Mouse (Mus musculus) thymus, postnatal 0 days (tissue): Measurements from ENCODE around the gene Prr36. TPM values are rescaled to one million over a fixed set of nuclear protein-coding genes. Genes with fewer than 3 reads are reported as not detected.

Experiments used
- polyA plus RNA-seq: library from polyadenylated mRNA; unstranded; fragments of >200 nt; fragmentation: Nextera tagmentation; extraction: Ambion mirVana; gene quantifications from 2 replicates; pipeline ENCODE4 v1.2.1, GENCODE M21; 2015

Gene Prr36
- polyA plus RNA-seq, 1 experiment from 2014 or later = 0.42 TPM

Other genes with a start within 250 kb of the Prr36 start
- gene Cd209f, start 111.6 kb downstream of the Prr36 start, polyA plus RNA-seq = 0.45 and 0.83 TPM in 2 replicates
- gene Cd209g, start 83.4 kb downstream of the Prr36 start, polyA plus RNA-seq = 0.12 TPM in 1 of 2 replicates, not detected in the other
- gene Evi5l, start 50.9 kb downstream of the Prr36 start, polyA plus RNA-seq = 18.1 and 22.5 TPM in 2 replicates
- 0.85 and 0.91 TPM in 2 replicates for gene Lrrc8e, start 9.4 kb upstream of the Prr36 start, polyA plus RNA-seq
- 33.3 and 35.4 TPM in 2 replicates for gene Map2k7, start 21.3 kb upstream of the Prr36 start, polyA plus RNA-seq
- gene Gm49320, start 21.4 kb upstream of the Prr36 start, polyA plus RNA-seq = 0.21 and 0.26 TPM in 2 replicates
- gene Tgfbr3l, start 30.8 kb upstream of the Prr36 start, polyA plus RNA-seq = 2.3 and 4.0 TPM in 2 replicates
- gene Snapc2, start 35.6 kb upstream of the Prr36 start, polyA plus RNA-seq = 34.5 and 36.4 TPM in 2 replicates
- gene Ctxn1, start 41.8 kb upstream of the Prr36 start, polyA plus RNA-seq = 8.5 and 8.7 TPM in 2 replicates
- gene Timm44, start 58.5 kb upstream of the Prr36 start, polyA plus RNA-seq = 49.3 and 50.6 TPM in 2 replicates
- gene Ccl25, start 107.8 kb upstream of the Prr36 start, polyA plus RNA-seq = 811 and 840 TPM in 2 replicates
- 209 and 236 TPM in 2 replicates for gene Elavl1, start 108.0 kb upstream of the Prr36 start, polyA plus RNA-seq